28 mouse cellular contexts compared by ENCODE assay signal in the genomic region with DNA sequence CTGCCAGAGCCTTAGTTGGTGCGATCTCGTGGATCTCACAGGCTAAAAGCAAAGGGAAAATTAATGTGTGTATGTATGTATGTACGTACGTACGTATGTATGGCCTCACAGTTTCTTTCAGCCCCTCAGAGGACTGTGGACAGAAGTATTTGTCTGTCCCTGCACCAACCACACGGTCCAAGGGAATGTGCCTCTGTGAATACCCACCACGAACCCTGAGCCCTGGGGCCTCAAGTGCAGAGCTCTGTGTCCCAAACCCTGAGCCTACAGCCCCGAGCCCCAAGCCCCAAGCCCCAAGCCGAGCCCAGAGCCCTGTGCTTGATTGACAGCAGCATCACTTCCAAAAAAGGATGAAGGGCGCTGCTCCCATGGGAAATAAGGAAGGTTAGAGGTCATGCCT. TPM values are rescaled to one million over a fixed set of nuclear protein-coding genes. Genes with fewer than 3 reads are reported as not detected.
DNase-seq lines count a peak whose midpoint lies in the region; ATAC-seq and TF ChIP-seq lines count a peak whose summit lies in the region.
"Had no signal": no experiment of that assay in that cellular context is flagged by ENCODE, and none has a peak within 500 bp of the region (broad histone marks: within the 10 kb centered on the region; RNA-seq: fewer than 3 reads in every experiment).

No protein-coding gene starts in this region.

- H3K4me3 ChIP-seq in heart, adult 2 months, result no peak overlapping the region
- no peak overlapping the region for H3K4me3 ChIP-seq in liver, embryonic 11.5 days (ENCODE audit: low read depth, low read length)
- H3K4me3 ChIP-seq in liver, postnatal 0 days (ENCODE audit: low read depth, low read length), result no peak overlapping the region
- no peak overlapping the region for H3K4me3 ChIP-seq in liver, embryonic 16.5 days (ENCODE audit: low read depth, low read length)
- no peak overlapping the region for H3K4me3 ChIP-seq in liver, embryonic 12.5 days
- H3K4me3 ChIP-seq: embryonic facial prominence, embryonic 10.5 days; embryonic facial prominence, embryonic 12.5 days; forebrain, embryonic 13.5 days; forebrain, embryonic 15.5 days had no signal

- intact Hi-C loops in heart, adult 2 months (cut with DNase I), result no loop called here

- no peak overlapping the region for H3K27ac ChIP-seq in heart, adult 2 months
- peak overlapping the region; percentile 38; the same call in 1 of the 2 replicates for H3K27ac ChIP-seq in liver, embryonic 11.5 days (ENCODE audit: low read depth, low read length)
- H3K27ac ChIP-seq in liver, postnatal 0 days (ENCODE audit: low read depth), result no peak overlapping the region
- H3K27ac ChIP-seq in liver, embryonic 16.5 days (ENCODE audit: low read length), result peak overlapping the region; percentile 14; the same call in 1 of the 2 replicates
- H3K27ac ChIP-seq in liver, embryonic 12.5 days, result no peak overlapping the region
- H3K27ac ChIP-seq: embryonic facial prominence, embryonic 10.5 days; embryonic facial prominence, embryonic 12.5 days; forebrain, embryonic 13.5 days; forebrain, embryonic 15.5 days had no signal

- no peak for TF ChIP-seq EP300 in heart, adult 2 months (IDR thresholded peaks at IDR 0.05; ENCODE audit: insufficient read depth, low read depth, low read length)
- TF ChIP-seq EP300 in liver, postnatal 0 days (IDR thresholded peaks at IDR 0.05; ENCODE audit: low read depth), result no peak

- H3K36me3 ChIP-seq in heart, adult 2 months (ENCODE audit: control insufficient read depth, insufficient read depth, low read length), result no peaks in the 10 kb centered on the region
- H3K36me3 ChIP-seq in liver, embryonic 11.5 days (ENCODE audit: control insufficient read depth, insufficient read depth, low read length), result no peaks in the 10 kb centered on the region
- no peaks in the 10 kb centered on the region for H3K36me3 ChIP-seq in liver, postnatal 0 days (replicated peaks; ENCODE audit: insufficient read depth, low read length)
- H3K36me3 ChIP-seq in liver, embryonic 16.5 days (ENCODE audit: control insufficient read depth, insufficient read depth), result no peaks in the 10 kb centered on the region
- H3K36me3 ChIP-seq in liver, embryonic 12.5 days, result no peaks in the 10 kb centered on the region
- H3K36me3 ChIP-seq: embryonic facial prominence, embryonic 10.5 days; embryonic facial prominence, embryonic 12.5 days; forebrain, embryonic 15.5 days; G1E had no signal

- ATAC-seq in liver, embryonic 11.5 days (replicated peaks; ENCODE audit: low FRiP score), result no peak
- ATAC-seq in liver, postnatal 0 days, result no peak
- ATAC-seq in liver, embryonic 16.5 days (ENCODE audit: low read depth), result no peak
- ATAC-seq in liver, embryonic 12.5 days, result no peak
- ATAC-seq: activated CD4-positive, CD25-positive, alpha-beta regulatory T cell, adult 4 months; CD4-positive, CD25-positive, alpha-beta regulatory T cell, adult 4 months; forebrain, embryonic 13.5 days; forebrain, embryonic 15.5 days; Patski had no signal

- no peak for TF ChIP-seq POLR2A in heart, adult 2 months (IDR thresholded peaks at IDR 0.05; ENCODE audit: insufficient read depth, low read depth, low read length)

- H3K27me3 ChIP-seq in heart, adult 2 months (ENCODE audit: control insufficient read depth, insufficient read depth, low read length), result no peaks in the 10 kb centered on the region
- no peaks in the 10 kb centered on the region for H3K27me3 ChIP-seq in liver, embryonic 11.5 days (replicated peaks; ENCODE audit: control insufficient read depth, insufficient read depth, low read length)
- no peaks in the 10 kb centered on the region for H3K27me3 ChIP-seq in liver, postnatal 0 days (ENCODE audit: insufficient read depth, low read length)
- H3K27me3 ChIP-seq in liver, embryonic 16.5 days (ENCODE audit: control insufficient read depth, insufficient read depth, low read depth, low read length), result no peaks in the 10 kb centered on the region
- no peaks in the 10 kb centered on the region for H3K27me3 ChIP-seq in liver, embryonic 12.5 days (replicated peaks)
- H3K27me3 ChIP-seq: embryonic facial prominence, embryonic 12.5 days; forebrain, embryonic 13.5 days; forebrain, embryonic 15.5 days; Patski had no signal

- no peak overlapping the region for H3K9ac ChIP-seq in heart, adult 2 months (ENCODE audit: low read depth, low read length)
- no peak overlapping the region for H3K9ac ChIP-seq in liver, embryonic 11.5 days (ENCODE audit: low read depth, low read length)
- H3K9ac ChIP-seq in liver, postnatal 0 days (replicated peaks), result no peak overlapping the region
- no peak overlapping the region for H3K9ac ChIP-seq in liver, embryonic 16.5 days (ENCODE audit: low read depth, low read length)
- no peak overlapping the region for H3K9ac ChIP-seq in liver, embryonic 12.5 days
- H3K9ac ChIP-seq: embryonic facial prominence, embryonic 12.5 days; forebrain, embryonic 13.5 days; forebrain, embryonic 15.5 days had no signal

- no peaks in the 10 kb centered on the region for H3K9me3 ChIP-seq in liver, embryonic 11.5 days (ENCODE audit: control insufficient read depth, low read length)
- no peaks in the 10 kb centered on the region for H3K9me3 ChIP-seq in liver, postnatal 0 days (ENCODE audit: low read length)
- H3K9me3 ChIP-seq in liver, embryonic 16.5 days (replicated peaks; ENCODE audit: control insufficient read depth, low read length), result no peaks in the 10 kb centered on the region
- H3K9me3 ChIP-seq in liver, embryonic 12.5 days (replicated peaks), result no peaks in the 10 kb centered on the region
- H3K9me3 ChIP-seq: embryonic facial prominence, embryonic 10.5 days; embryonic facial prominence, embryonic 12.5 days; forebrain, embryonic 13.5 days; forebrain, embryonic 15.5 days had no signal

- H3K4me2 ChIP-seq in liver, embryonic 11.5 days, result no peak overlapping the region
- no peak overlapping the region for H3K4me2 ChIP-seq in liver, postnatal 0 days (ENCODE audit: low read depth, low read length)
- H3K4me2 ChIP-seq in liver, embryonic 16.5 days (ENCODE audit: low read depth, low read length), result no peak overlapping the region
- no peak overlapping the region for H3K4me2 ChIP-seq in liver, embryonic 12.5 days
- H3K4me2 ChIP-seq: embryonic facial prominence, embryonic 12.5 days; forebrain, embryonic 13.5 days; forebrain, embryonic 15.5 days had no signal

- WGBS in heart, adult 2 months, result 73% methylated on average over 10 of the region's 10 CpGs
- 76% methylated on average over 10 of the region's 10 CpGs for WGBS in liver, embryonic 11.5 days
- WGBS in liver, postnatal 0 days (ENCODE audit: insufficient replicate concordance), result 69% methylated on average over 10 of the region's 10 CpGs
- WGBS in liver, embryonic 16.5 days (ENCODE audit: insufficient replicate concordance), result 47% methylated on average over 10 of the region's 10 CpGs
- WGBS in liver, embryonic 12.5 days (ENCODE audit: insufficient replicate concordance), result 53% methylated on average over 10 of the region's 10 CpGs

- no peaks in the 10 kb centered on the region for H3K4me1 ChIP-seq in heart, adult 2 months (ENCODE audit: control insufficient read depth, insufficient read depth, low read length)
- H3K4me1 ChIP-seq in liver, embryonic 11.5 days (replicated peaks; ENCODE audit: control insufficient read depth, insufficient read depth, low read length), result no peaks in the 10 kb centered on the region
- peaks cover 8% of the 10 kb centered on the region; the same call in 1 of the 2 replicates for H3K4me1 ChIP-seq in liver, postnatal 0 days (ENCODE audit: insufficient read depth)
- H3K4me1 ChIP-seq in liver, embryonic 16.5 days (ENCODE audit: control insufficient read depth, low read depth, low read length), result no peaks in the 10 kb centered on the region; the same call in none of the 2 replicates
- H3K4me1 ChIP-seq in liver, embryonic 12.5 days, result no peaks in the 10 kb centered on the region
- H3K4me1 ChIP-seq: embryonic facial prominence, embryonic 10.5 days; embryonic facial prominence, embryonic 12.5 days; forebrain, embryonic 13.5 days; forebrain, embryonic 15.5 days had no signal

- DNase-seq in heart, adult 11 months, result peak; percentile 75
- DNase-seq in heart, adult 2 months, result no peak
- no peak for DNase-seq in liver, embryonic 11.5 days (ENCODE audit: low spot score)
- no peak for DNase-seq in liver, postnatal 0 days
- DNase-seq: B cell, adult 2 months; cerebellum, adult 11-12 months; cerebellum, adult 2 months; cerebellum, adult 9-10 months; cerebellum, postnatal 10 days; cerebellum, postnatal 25 days had no signal

- no peak for TF ChIP-seq CTCF in heart, adult 2 months (IDR thresholded peaks at IDR 0.05)
- TF ChIP-seq CTCF in liver, postnatal 0 days (IDR thresholded peaks at IDR 0.05; ENCODE audit: low read depth), result no peak

- H3K79me2 ChIP-seq in heart, adult 2 months (replicated peaks; ENCODE audit: control insufficient read depth, insufficient read depth, low read length), result no peaks in the 10 kb centered on the region

RNA-seq across cellular contexts. Expression of a gene that starts 1.0 kb away (rescaled TPM):
- not detected for total RNA-seq in heart, adult 2 months (2021)
- polyA plus RNA-seq in heart, adult 2 months (2012; rRNA removed), result 0.12 TPM in 1 of 2 replicates, not detected in the other
- polyA plus RNA-seq in liver, embryonic 11.5 days (2014; fragmentation: Nextera tagmentation; extraction: Ambion mirVana), result 847 and 933 TPM in 2 replicates
- 5.8 and 10.0 TPM in 2 replicates for polyA plus RNA-seq in liver, postnatal 0 days (2015; fragmentation: Nextera tagmentation; extraction: Ambion mirVana)
- 1,299 and 1,398 TPM in 2 replicates for polyA plus RNA-seq in liver, embryonic 16.5 days (2015; fragmentation: Nextera tagmentation; extraction: Ambion mirVana)
- 1,015 and 1,058 TPM in 2 replicates for polyA plus RNA-seq in liver, embryonic 12.5 days (2016; fragmentation: Nextera tagmentation; extraction: Ambion mirVana)
- total RNA-seq: CH12.LX, G1E had no signal
- polyA plus RNA-seq: activated CD4-positive, CD25-positive, alpha-beta regulatory T cell, adult 4 months; CD4-positive, CD25-positive, alpha-beta regulatory T cell, adult 4 months; cerebellum, adult 2 months; cortical plate, adult 2 months; embryonic facial prominence, embryonic 10.5 days; forebrain, embryonic 11.5 days; forebrain, embryonic 13.5 days; forebrain, embryonic 15.5 days; G1E had no signal

RNA-seq across cellular contexts. Expression of a gene that starts 17.9 kb away (rescaled TPM):
- total RNA-seq in heart, adult 2 months (2021), result not detected
- not detected in 2 replicates for polyA plus RNA-seq in heart, adult 2 months (2012; rRNA removed)
- not detected in 2 replicates for polyA plus RNA-seq in liver, embryonic 11.5 days (2014; fragmentation: Nextera tagmentation; extraction: Ambion mirVana)
- polyA plus RNA-seq in liver, postnatal 0 days (2015; fragmentation: Nextera tagmentation; extraction: Ambion mirVana), result not detected in 2 replicates
- polyA plus RNA-seq in liver, embryonic 16.5 days (2015; fragmentation: Nextera tagmentation; extraction: Ambion mirVana), result 0.07 and 0.12 TPM in 2 replicates
- polyA plus RNA-seq in liver, embryonic 12.5 days (2016; fragmentation: Nextera tagmentation; extraction: Ambion mirVana), result not detected in 2 replicates
- total RNA-seq: adrenal gland, adult 18-20 months; adrenal gland, postnatal 14 days; adrenal gland, postnatal 36 days; CH12.LX; G1E had no signal
- polyA plus RNA-seq: activated CD4-positive, CD25-positive, alpha-beta regulatory T cell, adult 4 months; CD4-positive, CD25-positive, alpha-beta regulatory T cell, adult 4 months; cerebellum, adult 2 months; cortical plate, adult 2 months; embryonic facial prominence, embryonic 10.5 days; embryonic facial prominence, embryonic 12.5 days; embryonic facial prominence, embryonic 14.5 days; forebrain, embryonic 11.5 days; forebrain, embryonic 13.5 days; forebrain, embryonic 15.5 days; G1E had no signal

RNA-seq across cellular contexts. Expression of a gene that starts 26.7 kb away (rescaled TPM):
- not detected for total RNA-seq in heart, adult 2 months (2021)
- not detected in 2 replicates for polyA plus RNA-seq in heart, adult 2 months (2012; rRNA removed)
- polyA plus RNA-seq in liver, embryonic 11.5 days (2014; fragmentation: Nextera tagmentation; extraction: Ambion mirVana), result 21.2 and 21.8 TPM in 2 replicates
- polyA plus RNA-seq in liver, postnatal 0 days (2015; fragmentation: Nextera tagmentation; extraction: Ambion mirVana), result 46.3 and 47.6 TPM in 2 replicates
- polyA plus RNA-seq in liver, embryonic 16.5 days (2015; fragmentation: Nextera tagmentation; extraction: Ambion mirVana), result 47.0 and 51.0 TPM in 2 replicates
- 24.0 and 26.4 TPM in 2 replicates for polyA plus RNA-seq in liver, embryonic 12.5 days (2016; fragmentation: Nextera tagmentation; extraction: Ambion mirVana)
- total RNA-seq: adrenal gland, adult 18-20 months; CH12.LX had no signal
- polyA plus RNA-seq: activated CD4-positive, CD25-positive, alpha-beta regulatory T cell, adult 4 months; CD4-positive, CD25-positive, alpha-beta regulatory T cell, adult 4 months; cerebellum, adult 2 months; embryonic facial prominence, embryonic 10.5 days; embryonic facial prominence, embryonic 12.5 days; embryonic facial prominence, embryonic 14.5 days; forebrain, embryonic 11.5 days; forebrain, embryonic 13.5 days; G1E had no signal

RNA-seq across cellular contexts. Expression of a gene that starts 37.3 kb away (rescaled TPM):
- not detected for total RNA-seq in heart, adult 2 months (2021)
- polyA plus RNA-seq in heart, adult 2 months (2012; rRNA removed), result not detected in 2 replicates
- 0.16 and 0.17 TPM in 2 replicates for polyA plus RNA-seq in liver, embryonic 11.5 days (2014; fragmentation: Nextera tagmentation; extraction: Ambion mirVana)
- polyA plus RNA-seq in liver, postnatal 0 days (2015; fragmentation: Nextera tagmentation; extraction: Ambion mirVana), result not detected in 2 replicates
- 0.06 TPM in 2 replicates for polyA plus RNA-seq in liver, embryonic 16.5 days (2015; fragmentation: Nextera tagmentation; extraction: Ambion mirVana)
- polyA plus RNA-seq in liver, embryonic 12.5 days (2016; fragmentation: Nextera tagmentation; extraction: Ambion mirVana), result 0.13 and 0.21 TPM in 2 replicates
- total RNA-seq: adrenal gland, adult 18-20 months; adrenal gland, adult 8-10 months; adrenal gland, postnatal 14 days; adrenal gland, postnatal 36 days; CH12.LX had no signal
- polyA plus RNA-seq: activated CD4-positive, CD25-positive, alpha-beta regulatory T cell, adult 4 months; CD4-positive, CD25-positive, alpha-beta regulatory T cell, adult 4 months; cerebellum, adult 2 months; cortical plate, adult 2 months; embryonic facial prominence, embryonic 10.5 days; embryonic facial prominence, embryonic 12.5 days; embryonic facial prominence, embryonic 14.5 days; forebrain, embryonic 11.5 days; forebrain, embryonic 13.5 days; forebrain, embryonic 15.5 days; G1E had no signal

Comparison
In these comparisons a context has a peak if more than half of its experiments do, and no peak if none do; other contexts are left out.
1. H3K27ac ChIP-seq: peak in liver, embryonic 11.5 days (single experiment) and liver, embryonic 16.5 days (single experiment); none in heart, adult 2 months (single experiment), liver, postnatal 0 days (single experiment) and liver, embryonic 12.5 days (single experiment).
2. RNA of a gene that starts 1.0 kb away (polyA plus RNA-seq): 1,299 to 1,398 TPM in liver, embryonic 16.5 days, 1,015 to 1,058 TPM in liver, embryonic 12.5 days and 847 to 933 TPM in liver, embryonic 11.5 days; 5.8 to 10.0 TPM in liver, postnatal 0 days and 0.12 TPM in heart, adult 2 months; every median in the first group is over 10 times any median in the second.
3. RNA of a gene that starts 26.7 kb away (polyA plus RNA-seq): 46.3 to 47.6 TPM in liver, postnatal 0 days, 47.0 to 51.0 TPM in liver, embryonic 16.5 days, 24.0 to 26.4 TPM in liver, embryonic 12.5 days and 21.2 to 21.8 TPM in liver, embryonic 11.5 days; not detected in heart, adult 2 months; every median in the first group is over 10 times any median in the second.